8 mouse cellular contexts compared by ENCODE assay signal in genomic region chrX:12673054-12673775, GRCm38 (mm10). TPM values are rescaled to one million over a fixed set of nuclear protein-coding genes. Genes with fewer than 3 reads are reported as not detected.
DNase-seq lines count a peak whose midpoint lies in the region; ATAC-seq and TF ChIP-seq lines count a peak whose summit lies in the region.

Gene 1810030O07Rik (minus strand): TSS chrX:12673668.

- peak within 1 kb of the TSS; percentile 84 for H3K9ac ChIP-seq in embryonic facial prominence, embryonic 13.5 days
- peak within 1 kb of the TSS; percentile 68 for H3K9ac ChIP-seq in limb, embryonic 12.5 days (replicated peaks)
- H3K9ac ChIP-seq in midbrain, embryonic 15.5 days: peak within 1 kb of the TSS; percentile 77

- TF ChIP-seq CTCF in kidney, adult 2 months (conservative IDR thresholded peaks at IDR 0.05; ENCODE audit: insufficient read depth, insufficient read length, low read depth, low read length): no peak
- TF ChIP-seq CTCF in spleen, adult 2 months (IDR thresholded peaks at IDR 0.05; ENCODE audit: extremely low read depth, insufficient read depth, insufficient read length, insufficient replicate concordance): no peak

- H3K4me2 ChIP-seq in embryonic facial prominence, embryonic 13.5 days: peak within 1 kb of the TSS; percentile 61
- H3K4me2 ChIP-seq in limb, embryonic 12.5 days: peak within 1 kb of the TSS; percentile 58
- H3K4me2 ChIP-seq in midbrain, embryonic 15.5 days: peak within 1 kb of the TSS; percentile 59

- H3K4me3 ChIP-seq in embryonic facial prominence, embryonic 13.5 days: peak within 1 kb of the TSS; percentile 66
- H3K4me3 ChIP-seq in kidney, adult 2 months (ENCODE audit: insufficient read depth, low read depth, low read length): peak within 1 kb of the TSS; percentile 100
- H3K4me3 ChIP-seq in limb, embryonic 12.5 days (replicated peaks): peak within 1 kb of the TSS; percentile 62
- peak within 1 kb of the TSS; percentile 73 for H3K4me3 ChIP-seq in midbrain, embryonic 15.5 days
- H3K4me3 ChIP-seq in spleen, adult 2 months (ENCODE audit: extremely low read depth, insufficient read depth, insufficient read length): peak within 1 kb of the TSS; percentile 90

- no peaks in the 10 kb centered on the region for H3K9me3 ChIP-seq in embryonic facial prominence, embryonic 13.5 days
- H3K9me3 ChIP-seq in limb, embryonic 12.5 days: no peaks in the 10 kb centered on the region
- H3K9me3 ChIP-seq in midbrain, embryonic 15.5 days: no peaks in the 10 kb centered on the region

- TF ChIP-seq POLR2A in kidney, adult 2 months (IDR thresholded peaks at IDR 0.05; ENCODE audit: low read depth, low read length): no peak
- no peak; the same call in 1 of the 2 replicates for TF ChIP-seq POLR2A in spleen, adult 2 months (IDR thresholded peaks at IDR 0.05; ENCODE audit: low read depth, low read length)

- ATAC-seq in embryonic facial prominence, embryonic 13.5 days (ENCODE audit: insufficient number of reproducible peaks, insufficient read depth, low FRiP score, low TSS enrichment, low read depth): peak; percentile 98
- peak; percentile 100 for ATAC-seq in limb, embryonic 12.5 days (ENCODE audit: insufficient number of reproducible peaks, insufficient read depth, low FRiP score, low TSS enrichment, low read depth)
- peak; percentile 99 for ATAC-seq in midbrain, embryonic 15.5 days (replicated peaks)

- no peaks in the 10 kb centered on the region for H3K4me1 ChIP-seq in embryonic facial prominence, embryonic 13.5 days
- no peaks in the 10 kb centered on the region for H3K4me1 ChIP-seq in kidney, adult 2 months (ENCODE audit: control insufficient read depth, insufficient read depth, low read length)
- 0 out of 2 replicates have a peak, but pooled peaks cover 2% of the 10 kb centered on the region for H3K4me1 ChIP-seq in limb, embryonic 12.5 days (replicated peaks)
- H3K4me1 ChIP-seq in midbrain, embryonic 15.5 days: peaks cover 6% of the 10 kb centered on the region; the same call in 1 of the 2 replicates
- H3K4me1 ChIP-seq in spleen, adult 2 months (ENCODE audit: control insufficient read depth, insufficient read depth, insufficient read length): no peaks in the 10 kb centered on the region; the same call in 1 of the 2 replicates

- peak; percentile 89 for DNase-seq in 3134 (ENCODE audit: extremely low read depth, insufficient read length, low spot score)
- DNase-seq in adrenal gland, postnatal 36 days: peak; percentile 90 to 92
- DNase-seq in heart, adult 18-20 months: peak; percentile 92 to 95
- peak; percentile 95 for DNase-seq in kidney, adult 2 months
- DNase-seq in spleen, adult 2 months (ENCODE audit: low read depth in 1 of 2, low spot score in 2 of 2): peak; percentile 76 to 83

- peaks cover 11% of the 10 kb centered on the region for H3K36me3 ChIP-seq in embryonic facial prominence, embryonic 13.5 days
- no peaks in the 10 kb centered on the region; the same call in 1 of the 2 replicates for H3K36me3 ChIP-seq in kidney, adult 2 months (ENCODE audit: control insufficient read depth, insufficient read depth, low read length)
- H3K36me3 ChIP-seq in limb, embryonic 12.5 days: peaks cover 18% of the 10 kb centered on the region; the same call in 1 of the 2 replicates
- H3K36me3 ChIP-seq in midbrain, embryonic 15.5 days (replicated peaks): no peaks in the 10 kb centered on the region
- H3K36me3 ChIP-seq in spleen, adult 2 months (ENCODE audit: control insufficient read depth, insufficient read depth, low read length): peaks cover 2% of the 10 kb centered on the region; the same call in 1 of the 2 replicates

- 12% methylated on average over 42 of the region's 42 CpGs for WGBS in embryonic facial prominence, embryonic 13.5 days
- under 1% methylated on average over 38 of the region's 42 CpGs for whole genome bisulfite sequencing in kidney, adult 2 months
- 10% methylated on average over 42 of the region's 42 CpGs for WGBS in limb, embryonic 12.5 days
- WGBS in midbrain, embryonic 15.5 days: 11% methylated on average over 42 of the region's 42 CpGs
- WGBS in spleen, adult 2 months: 9% methylated on average over 42 of the region's 42 CpGs

- H3K27ac ChIP-seq in embryonic facial prominence, embryonic 13.5 days: peak within 1 kb of the TSS; percentile 89
- H3K27ac ChIP-seq in kidney, adult 2 months (ENCODE audit: insufficient read depth, low read depth, low read length): peak within 1 kb of the TSS; percentile 98
- peak within 1 kb of the TSS; percentile 88 for H3K27ac ChIP-seq in limb, embryonic 12.5 days
- peak within 1 kb of the TSS; percentile 87 for H3K27ac ChIP-seq in midbrain, embryonic 15.5 days
- peak within 1 kb of the TSS; percentile 90 for H3K27ac ChIP-seq in spleen, adult 2 months (ENCODE audit: insufficient read depth, low read length)

- H3K27me3 ChIP-seq in embryonic facial prominence, embryonic 13.5 days: peaks cover 11% of the 10 kb centered on the region
- no peaks in the 10 kb centered on the region for H3K27me3 ChIP-seq in kidney, adult 2 months (replicated peaks; ENCODE audit: control insufficient read depth, insufficient read depth, low read length)
- peaks cover 14% of the 10 kb centered on the region for H3K27me3 ChIP-seq in limb, embryonic 12.5 days
- H3K27me3 ChIP-seq in midbrain, embryonic 15.5 days (replicated peaks): no peaks in the 10 kb centered on the region
- H3K27me3 ChIP-seq in spleen, adult 2 months (ENCODE audit: control insufficient read depth, insufficient read depth, low read length): no peaks in the 10 kb centered on the region

RNA-seq across cellular contexts. Expression of gene 1810030O07Rik, which starts in this region (rescaled TPM):
- 10 to 100 TPM; 26.6 to 31.4 TPM for total RNA-seq in adrenal gland, postnatal 36 days (2021)
- 42.0 and 43.2 TPM in 2 replicates for polyA plus RNA-seq in embryonic facial prominence, embryonic 13.5 days (2015; fragmentation: Nextera tagmentation; extraction: Ambion mirVana)
- total RNA-seq in heart, adult 18-20 months (2021): 10 to 100 TPM; 11.3 to 16.7 TPM
- 11.8 and 12.9 TPM in 2 replicates for polyA plus RNA-seq in kidney, adult 2 months (2012; rRNA removed)
- 32.6 and 37.0 TPM in 2 replicates for polyA plus RNA-seq in limb, embryonic 12.5 days (2016; fragmentation: Nextera tagmentation; extraction: Ambion mirVana)
- polyA plus RNA-seq in midbrain, embryonic 15.5 days (2015; fragmentation: Nextera tagmentation; extraction: Ambion mirVana): 23.7 and 27.0 TPM in 2 replicates
- polyA plus RNA-seq in spleen, adult 2 months (2012; rRNA removed): 8.7 and 11.0 TPM in 2 replicates

Comparison
In these comparisons a context has a peak if more than half of its experiments do, and no peak if none do; other contexts are left out.
1. Peak in every context shown above with its lines: DNase-seq, ATAC-seq, H3K4me3 ChIP-seq and H3K27ac ChIP-seq.